Mouse (Mus musculus) forebrain, embryonic 13.5 days (tissue): ENCODE measurements around the gene Atg7. TPM values are rescaled to one million over a fixed set of nuclear protein-coding genes. Genes with fewer than 3 reads are reported as not detected.

Experiments used
- ATAC-seq: fragments of 200-750 bp; cut with Nextera tagmentation; 2 replicates; pipeline ENCODE4 v1.8.0; 2017
- H3K27ac ChIP-seq: fragments of 300-500 bp; sonication (generic); 2 replicates; pipeline ENCODE4 v1.5.1; 2015; ENCODE audit warnings: inconsistent platforms, mild to moderate bottlenecking, moderate library complexity
- H3K27me3 ChIP-seq: fragments of 300-500 bp; sonication (generic); 2 replicates; pipeline ENCODE4 v1.6.1; 2015; ENCODE audit warnings: mild to moderate bottlenecking, inconsistent platforms
- H3K36me3 ChIP-seq: fragments of 300-500 bp; sonication (generic); 2 replicates; pipeline ENCODE4 v1.6.1; 2015; ENCODE audit warnings: mild to moderate bottlenecking, inconsistent platforms; ENCODE audit not compliant: poor library complexity, severe bottlenecking
- H3K4me1 ChIP-seq: fragments of 300-500 bp; sonication (generic); 2 replicates; pipeline ENCODE4 v1.6.1; 2015; ENCODE audit warnings: inconsistent platforms
- H3K4me2 ChIP-seq: fragments of 300-500 bp; sonication (generic); 2 replicates; pipeline ENCODE4 v1.6.1; 2015; ENCODE audit warnings: inconsistent platforms, mild to moderate bottlenecking, moderate library complexity
- H3K4me3 ChIP-seq: fragments of 300-500 bp; sonication (generic); 2 replicates; pipeline ENCODE4 v1.5.1; 2015; ENCODE audit warnings: mild to moderate bottlenecking, inconsistent platforms
- H3K9ac ChIP-seq: fragments of 300-500 bp; sonication (generic); 2 replicates; pipeline ENCODE4 v1.6.1; 2015; ENCODE audit warnings: mild to moderate bottlenecking, inconsistent platforms
- H3K9me3 ChIP-seq: fragments of 300-500 bp; sonication (generic); replicated peaks from 2 replicates; pipeline ENCODE4 v1.6.1; 2016; ENCODE audit warnings: inconsistent platforms
- WGBS: fragments of 180-500 bp; shearing (Covaris S2); methylation state at CpG from one replicate; pipeline ENCODE4 v1.1.7; 2015; 5-methylcytosine and 5-hydroxymethylcytosine counted together
- polyA plus RNA-seq: library from polyadenylated mRNA; unstranded; fragments of >200 nt; fragmentation: Nextera tagmentation; extraction: Ambion mirVana; gene quantifications from 2 replicates; pipeline ENCODE4 v1.2.1, GENCODE M21; 2015

Gene Atg7
- polyA plus RNA-seq, 1 experiment from 2014 or later: 18.5 TPM

DNA sequence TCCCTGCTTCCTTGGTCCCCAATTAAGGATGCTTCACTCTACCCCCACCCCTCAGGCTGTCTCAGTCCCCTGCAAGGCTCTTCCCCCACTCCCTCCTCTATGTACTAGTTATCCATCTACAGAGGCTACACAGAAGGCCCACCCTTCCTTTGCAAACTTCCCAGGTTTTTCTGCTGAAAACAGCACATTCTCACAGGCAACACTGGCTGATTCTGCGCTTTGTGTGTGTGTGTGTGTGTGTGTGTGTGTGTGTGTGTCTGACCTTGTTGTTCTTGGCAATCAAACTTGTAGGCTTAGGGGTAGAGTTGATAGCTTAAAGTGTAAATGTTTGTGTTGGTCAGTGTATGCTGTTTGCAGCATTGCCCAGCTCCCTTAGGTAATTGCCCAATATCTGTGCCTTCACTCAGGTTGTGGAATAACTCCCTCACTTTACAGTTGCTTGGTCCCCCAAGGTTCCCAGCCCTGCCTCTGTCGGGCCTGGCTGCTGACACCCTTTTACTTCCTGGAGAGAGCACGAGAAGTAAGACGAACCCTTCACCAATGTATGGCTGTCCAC, 191.0 kb downstream of the Atg7 start:
- Histone ChIP-seq H3K27ac (no peak overlapping the region), H3K36me3 (no peaks in the 10 kb centered on the region), H3K27me3 (no peaks in the 10 kb centered on the region), H3K9me3 (0 out of 2 replicates have a peak, but pooled peaks cover 5% of the 10 kb centered on the region), H3K4me2 (no peak overlapping the region), H3K9ac (no peak overlapping the region), H3K4me1 (peaks cover 4% of the 10 kb centered on the region; the same call in 1 of the 2 replicates), H3K4me3 (no peak overlapping the region)
- ATAC-seq: no peak
- 70% methylated on average over 4 of the region's 4 CpGs for WGBS

DNA sequence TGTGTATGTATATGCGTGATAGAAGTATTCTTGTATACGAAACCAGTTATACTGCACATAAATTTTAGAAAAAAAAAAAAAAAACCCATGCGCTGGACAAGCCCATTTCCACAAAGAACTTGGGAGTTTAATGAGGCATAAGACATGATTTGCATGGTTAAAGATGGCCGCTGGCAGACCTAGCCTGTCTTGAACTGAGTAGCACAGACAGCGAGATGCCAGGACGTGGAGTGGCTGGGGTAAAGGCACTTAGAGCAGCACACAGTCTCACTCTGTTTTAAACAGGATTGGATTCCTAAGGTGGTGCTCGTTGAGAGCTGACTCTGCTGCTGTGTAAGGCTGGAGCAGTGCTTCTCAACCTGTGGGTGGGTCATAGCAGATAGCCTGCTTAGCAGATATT, 192.4 kb downstream of the Atg7 start:
- Histone ChIP-seq H3K36me3 (no peaks in the 10 kb centered on the region), H3K27ac (no peak overlapping the region), H3K4me3 (no peak overlapping the region), H3K27me3 (no peaks in the 10 kb centered on the region), H3K4me1 (peaks cover 4% of the 10 kb centered on the region; the same call in 1 of the 2 replicates), H3K9me3 (0 out of 2 replicates have a peak, but pooled peaks cover 5% of the 10 kb centered on the region), H3K4me2 (no peak overlapping the region), H3K9ac (no peak overlapping the region)
- 79% methylated on average over 7 of the region's 7 CpGs for WGBS
- ATAC-seq: no peak

- no peak overlapping the region for H3K9ac ChIP-seq
- no peak overlapping the region for H3K27ac ChIP-seq
- no peak overlapping the region for H3K4me3 ChIP-seq
Measured at GRCm38 (mm10) chr6:114835752-114836151, 192.9 kb downstream of the Atg7 start.

GRCm38 (mm10) chr6:114836433-114836832, 193.5 kb downstream of the Atg7 start:
- 68% methylated on average over 3 of the region's 3 CpGs for WGBS
- Histone ChIP-seq H3K9me3 (0 out of 2 replicates have a peak, but pooled peaks cover 5% of the 10 kb centered on the region), H3K4me2 (no peak overlapping the region)

More at GRCm38 (mm10) chr6:114835752-114836151, 192.9 kb downstream of the Atg7 start:
- Histone ChIP-seq H3K9me3 (0 out of 2 replicates have a peak, but pooled peaks cover 5% of the 10 kb centered on the region), H3K36me3 (no peaks in the 10 kb centered on the region), H3K4me1 (peaks cover 7% of the 10 kb centered on the region), H3K27me3 (no peaks in the 10 kb centered on the region), H3K4me2 (no peak overlapping the region)
- no peak for ATAC-seq
- 96% methylated on average over 1 of the region's 1 CpGs for WGBS

GRCm38 (mm10) chr6:114838872-114839271, 196.0 kb downstream of the Atg7 start:
- Histone ChIP-seq H3K9ac (no peak overlapping the region), H3K27ac (no peak overlapping the region), H3K27me3 (no peaks in the 10 kb centered on the region), H3K4me3 (no peak overlapping the region), H3K4me1 (peaks cover 22% of the 10 kb centered on the region), H3K9me3 (0 out of 2 replicates have a peak, but pooled peaks cover 5% of the 10 kb centered on the region), H3K36me3 (no peaks in the 10 kb centered on the region), H3K4me2 (no peak overlapping the region)
- WGBS: 94% methylated on average over 4 of the region's 4 CpGs
- ATAC-seq: no peak

More at GRCm38 (mm10) chr6:114836433-114836832, 193.5 kb downstream of the Atg7 start:
- Histone ChIP-seq H3K27ac (no peak overlapping the region), H3K4me3 (no peak overlapping the region), H3K27me3 (no peaks in the 10 kb centered on the region), H3K4me1 (peaks cover 14% of the 10 kb centered on the region), H3K9ac (no peak overlapping the region), H3K36me3 (no peaks in the 10 kb centered on the region)
- no peak for ATAC-seq

DNA sequence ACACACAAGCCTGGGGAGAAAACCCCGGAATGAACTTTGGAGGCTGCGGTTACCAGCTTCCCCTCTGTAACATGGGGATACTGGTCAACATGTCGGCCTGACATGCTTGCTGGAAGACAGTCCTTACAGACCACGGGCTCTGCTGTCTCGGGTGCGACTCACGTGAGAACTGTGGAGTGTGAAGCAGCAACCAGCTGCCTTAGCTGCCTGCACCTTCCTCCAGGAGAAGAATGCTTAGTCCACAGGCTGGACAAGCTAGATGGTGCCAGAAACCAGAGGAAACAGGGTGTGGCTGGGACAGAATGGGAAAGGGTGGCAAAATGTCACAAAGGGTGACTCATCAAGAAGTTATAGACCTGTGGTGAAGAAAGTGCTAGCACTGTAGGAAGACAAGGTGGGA, 197.1 kb downstream of the Atg7 start:
- Histone ChIP-seq H3K4me3 (no peak overlapping the region), H3K4me2 (no peak overlapping the region), H3K27me3 (no peaks in the 10 kb centered on the region), H3K9me3 (0 out of 2 replicates have a peak, but pooled peaks cover 5% of the 10 kb centered on the region), H3K4me1 (peaks cover 22% of the 10 kb centered on the region), H3K36me3 (no peaks in the 10 kb centered on the region), H3K9ac (no peak overlapping the region), H3K27ac (no peak overlapping the region)
- 93% methylated on average over 7 of the region's 7 CpGs for WGBS
- ATAC-seq: no peak

GRCm38 (mm10) chr6:114842131-114842530, 199.2 kb downstream of the Atg7 start:
- Histone ChIP-seq H3K4me2 (no peak overlapping the region), H3K9ac (no peak overlapping the region), H3K4me1 (peaks cover 31% of the 10 kb centered on the region), H3K36me3 (no peaks in the 10 kb centered on the region), H3K27me3 (no peaks in the 10 kb centered on the region), H3K27ac (no peak overlapping the region), H3K4me3 (no peak overlapping the region), H3K9me3 (0 out of 2 replicates have a peak, but pooled peaks cover 5% of the 10 kb centered on the region)
- no peak for ATAC-seq
- WGBS: 64% methylated on average over 3 of the region's 3 CpGs

DNA sequence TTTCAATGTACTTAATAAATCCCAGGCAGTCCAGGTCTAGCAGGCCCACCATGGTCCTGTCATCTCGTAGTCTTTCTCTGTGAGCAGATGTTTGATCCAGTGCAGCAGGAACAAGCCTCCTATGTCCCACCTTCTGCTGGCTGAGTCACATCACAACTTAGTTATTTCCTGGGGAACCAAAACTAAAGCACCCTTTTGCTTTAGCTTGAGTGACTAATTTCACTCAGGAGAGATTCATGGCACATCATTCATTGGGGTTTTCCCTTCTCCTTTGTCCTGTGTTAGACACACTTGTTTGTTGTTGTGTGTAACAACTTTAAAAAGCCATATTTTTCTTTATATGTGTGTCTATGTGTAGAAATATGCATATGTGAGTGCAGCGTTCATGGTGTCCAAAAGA, 200.0 kb downstream of the Atg7 start:
- Histone ChIP-seq H3K9ac (no peak overlapping the region), H3K4me3 (no peak overlapping the region), H3K4me2 (no peak overlapping the region), H3K36me3 (no peaks in the 10 kb centered on the region), H3K27ac (no peak overlapping the region), H3K9me3 (0 out of 2 replicates have a peak, but pooled peaks cover 5% of the 10 kb centered on the region), H3K4me1 (peaks cover 31% of the 10 kb centered on the region), H3K27me3 (no peaks in the 10 kb centered on the region)
- 97% methylated on average over 2 of the region's 2 CpGs for WGBS
- no peak for ATAC-seq

DNA sequence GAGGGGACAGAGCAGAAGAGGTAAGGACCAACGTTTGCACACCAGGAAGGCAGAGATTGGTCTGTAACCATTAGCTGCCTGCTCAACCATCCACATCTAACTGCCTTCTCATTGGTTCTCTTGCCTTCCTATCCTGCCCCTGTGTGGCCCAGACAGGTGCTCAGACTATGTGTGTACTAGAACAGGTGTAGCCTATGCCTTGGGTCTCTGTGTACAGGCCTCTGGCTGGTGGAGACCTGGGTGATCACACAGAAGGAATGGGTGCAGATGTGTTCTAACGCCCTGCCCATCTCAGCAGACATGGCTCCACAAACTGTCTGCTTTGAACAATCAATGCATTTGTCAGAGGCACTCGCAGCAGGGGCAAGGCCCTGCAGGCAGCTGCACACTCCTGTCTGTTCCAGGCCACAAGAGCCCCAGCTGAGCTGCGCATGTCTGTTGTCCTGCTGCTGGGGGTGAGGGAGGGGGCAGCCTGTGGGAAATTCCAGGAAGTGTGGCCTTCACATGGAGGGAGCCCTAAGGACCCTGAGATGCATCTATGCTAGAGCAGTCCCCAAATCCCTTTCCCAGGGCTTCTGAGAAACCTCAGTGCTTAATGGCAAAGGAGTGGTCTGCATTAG, 203.4 kb downstream of the Atg7 start:
- Histone ChIP-seq H3K9ac (peak overlapping the region; percentile 4; the same call in 1 of the 2 replicates), H3K4me1 (peaks cover 34% of the 10 kb centered on the region), H3K4me2 (no peak overlapping the region), H3K27ac (peak overlapping the region; percentile 17), H3K36me3 (no peaks in the 10 kb centered on the region), H3K27me3 (no peaks in the 10 kb centered on the region), H3K4me3 (no peak overlapping the region), H3K9me3 (no peaks in the 10 kb centered on the region)
- WGBS: 22% methylated on average over 4 of the region's 4 CpGs
- peak; percentile 50; the same call in 1 of the 2 replicates for ATAC-seq

- no peak for ATAC-seq
- H3K4me1 ChIP-seq: peaks cover 38% of the 10 kb centered on the region
Measured at GRCm38 (mm10) chr6:114847582-114848174, 204.8 kb downstream of the Atg7 start.

GRCm38 (mm10) chr6:114848761-114849160, 205.9 kb downstream of the Atg7 start:
- H3K9ac ChIP-seq: no peak overlapping the region
- H3K4me3 ChIP-seq: no peak overlapping the region
- no peaks in the 10 kb centered on the region for H3K27me3 ChIP-seq
- WGBS: 71% methylated on average over 7 of the region's 7 CpGs
- no peak overlapping the region for H3K27ac ChIP-seq
- H3K36me3 ChIP-seq: no peaks in the 10 kb centered on the region
- peaks cover 47% of the 10 kb centered on the region for H3K4me1 ChIP-seq
- no peak overlapping the region for H3K4me2 ChIP-seq
- ATAC-seq: no peak
- no peaks in the 10 kb centered on the region for H3K9me3 ChIP-seq

More at GRCm38 (mm10) chr6:114847582-114848174, 204.8 kb downstream of the Atg7 start:
- 87% methylated on average over 12 of the region's 12 CpGs for WGBS
- no peak overlapping the region for H3K4me3 ChIP-seq
- no peaks in the 10 kb centered on the region for H3K36me3 ChIP-seq
- H3K27ac ChIP-seq: no peak overlapping the region
- H3K4me2 ChIP-seq: no peak overlapping the region
- no peaks in the 10 kb centered on the region for H3K27me3 ChIP-seq
- no peak overlapping the region for H3K9ac ChIP-seq
- H3K9me3 ChIP-seq: no peaks in the 10 kb centered on the region

- no peak for ATAC-seq
- WGBS: 88% methylated on average over 8 of the region's 8 CpGs
- Histone ChIP-seq H3K36me3 (no peaks in the 10 kb centered on the region), H3K4me2 (no peak overlapping the region), H3K9ac (no peak overlapping the region), H3K4me1 (peaks cover 56% of the 10 kb centered on the region), H3K27me3 (no peaks in the 10 kb centered on the region), H3K9me3 (no peaks in the 10 kb centered on the region), H3K4me3 (no peak overlapping the region), H3K27ac (no peak overlapping the region)
Measured at GRCm38 (mm10) chr6:114849787-114850186, 206.9 kb downstream of the Atg7 start.
